Mouse (Mus musculus): ENCODE measurements around the gene Ifitm5. TPM values are rescaled to one million over a fixed set of nuclear protein-coding genes. Genes with fewer than 3 reads are reported as not detected.
A peak's percentile ranks its signal among the peaks of the same experiment; 100 is the strongest.

The Ifitm5 gene
- polyA plus RNA-seq, 1 experiment = not detected

DNA sequence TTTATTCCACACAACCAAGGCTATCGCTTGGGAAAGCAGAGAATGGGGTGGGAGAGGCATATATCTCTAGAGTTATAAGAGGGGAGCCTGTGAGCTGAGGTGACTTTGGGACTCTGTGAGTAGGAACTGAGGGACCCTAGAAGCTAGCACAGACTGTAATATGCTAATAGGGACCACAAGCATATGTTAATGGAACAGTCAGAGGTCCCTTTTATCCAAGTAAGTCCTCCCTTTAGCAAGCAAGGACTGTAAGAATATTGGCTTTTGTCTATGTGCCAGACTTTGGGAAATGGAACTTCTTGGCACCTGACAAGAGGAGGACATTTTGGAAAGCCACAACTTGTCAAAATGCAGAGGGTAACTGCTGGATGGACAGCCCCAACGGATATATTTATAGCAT lies 11.2 kb downstream of the Ifitm5 start:
- TF ChIP-seq POLR2A (IDR thresholded peaks at IDR 0.05; ENCODE audit: insufficient read depth, low read depth, low read length) (no peak), CTCF (IDR thresholded peaks at IDR 0.05; ENCODE audit: insufficient read depth, low read depth, low read length) (no peak)
- Histone ChIP-seq H3K4me1 (ENCODE audit: control insufficient read depth, insufficient read depth, low read length) (peaks cover 6% of the 10 kb centered on the region; the same call in 1 of the 2 replicates), H3K4me3 (ENCODE audit: insufficient read depth, low read depth, low read length) (no peak overlapping the region), H3K27ac (ENCODE audit: insufficient read depth, low read depth, low read length) (no peak overlapping the region)
- 48% methylated on average over 2 of the region's 2 CpGs for WGBS

DNA sequence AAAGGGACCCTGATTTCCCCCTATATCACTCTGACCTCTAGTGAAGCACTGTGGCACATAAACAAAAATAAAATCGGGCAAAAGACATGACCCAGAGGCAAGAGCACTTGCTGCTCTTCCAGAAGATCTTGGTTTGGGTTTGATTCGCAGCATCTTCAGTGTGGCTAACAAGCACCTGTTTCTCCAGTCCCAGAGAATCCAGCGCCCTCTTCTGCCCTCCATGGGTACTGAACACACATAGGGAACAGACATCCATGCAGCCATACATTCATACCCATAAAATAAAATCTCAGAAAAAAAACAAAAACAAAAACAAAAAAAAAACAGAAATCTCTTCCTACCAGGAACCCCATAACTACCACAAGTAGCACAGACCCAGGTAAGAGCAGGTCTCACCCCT lies 11.7 kb downstream of the Ifitm5 start:
- H3K27ac ChIP-seq (ENCODE audit: insufficient read depth, low read depth, low read length) = no peak overlapping the region
- H3K4me1 ChIP-seq (ENCODE audit: control insufficient read depth, insufficient read depth, low read length) = peaks cover 6% of the 10 kb centered on the region; the same call in 1 of the 2 replicates
- TF ChIP-seq CTCF (IDR thresholded peaks at IDR 0.05; ENCODE audit: insufficient read depth, low read depth, low read length) (no peak), POLR2A (IDR thresholded peaks at IDR 0.05; ENCODE audit: insufficient read depth, low read depth, low read length) (no peak)
- WGBS = 49% methylated on average over 3 of the region's 3 CpGs
- no peak overlapping the region for H3K4me3 ChIP-seq (ENCODE audit: insufficient read depth, low read depth, low read length)

DNA sequence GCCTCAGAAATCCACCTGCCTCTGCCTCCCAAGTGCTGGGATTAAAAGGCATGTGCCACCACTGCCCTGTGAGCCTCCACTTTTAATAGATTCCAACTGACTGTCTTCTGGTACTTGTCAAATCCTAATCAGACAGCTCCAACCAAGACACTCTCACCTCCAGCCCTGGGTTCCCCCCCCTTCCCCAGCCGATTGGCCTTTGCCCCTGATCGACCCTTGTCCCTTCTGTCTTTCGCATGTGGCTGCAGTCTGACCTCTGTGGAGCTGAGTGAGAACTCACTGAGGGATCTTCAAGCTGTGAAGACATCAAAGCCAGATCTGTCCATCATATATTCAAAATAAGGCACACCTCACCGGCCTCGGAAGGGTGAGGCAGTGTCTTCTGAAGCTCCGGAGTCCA lies 22.9 kb downstream of the Ifitm5 start:
- no peak overlapping the region for H3K27ac ChIP-seq (ENCODE audit: insufficient read depth, low read depth, low read length)
- no peak for TF ChIP-seq CTCF (IDR thresholded peaks at IDR 0.05; ENCODE audit: insufficient read depth, low read depth, low read length)
- no peak for TF ChIP-seq POLR2A (IDR thresholded peaks at IDR 0.05; ENCODE audit: insufficient read depth, low read depth, low read length)
- 93% methylated on average over 6 of the region's 6 CpGs for WGBS
- H3K4me1 ChIP-seq (ENCODE audit: control insufficient read depth, insufficient read depth, low read length) = peaks cover 15% of the 10 kb centered on the region
- no peak overlapping the region for H3K4me3 ChIP-seq (ENCODE audit: insufficient read depth, low read depth, low read length)

DNA sequence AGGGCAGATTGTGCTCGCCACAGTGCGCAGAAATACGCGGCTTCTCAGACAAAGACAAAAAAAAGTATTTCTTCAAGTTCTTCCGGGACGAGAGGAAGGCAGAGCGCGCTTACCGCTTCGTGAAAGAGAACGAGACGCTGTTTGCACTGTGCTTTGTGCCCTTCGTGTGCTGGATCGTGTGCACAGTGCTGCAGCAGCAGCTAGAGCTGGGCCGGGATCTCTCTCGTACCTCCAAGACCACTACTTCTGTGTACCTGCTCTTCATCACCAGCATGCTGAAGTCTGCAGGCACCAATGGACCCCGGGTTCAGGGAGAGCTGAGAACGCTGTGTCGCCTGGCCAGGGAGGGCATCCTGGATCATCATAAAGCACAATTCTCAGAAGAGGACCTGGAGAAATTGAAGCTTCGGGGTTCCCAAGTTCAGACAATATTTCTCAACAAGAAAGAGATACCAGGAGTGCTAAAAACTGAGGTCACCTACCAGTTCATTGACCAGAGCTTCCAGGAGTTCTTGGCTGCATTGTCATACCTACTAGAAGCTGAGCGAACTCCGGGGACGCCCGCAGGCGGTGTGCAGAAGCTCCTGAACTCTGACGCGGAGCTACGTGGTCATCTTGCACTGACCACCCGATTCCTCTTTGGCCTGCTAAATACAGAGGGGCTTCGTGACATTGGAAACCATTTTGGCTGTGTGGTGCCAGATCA lies 26.9 kb downstream of the Ifitm5 start:
- peak overlapping the region; percentile 35 for H3K4me3 ChIP-seq (ENCODE audit: insufficient read depth, low read depth, low read length)
- TF ChIP-seq POLR2A (IDR thresholded peaks at IDR 0.05; ENCODE audit: insufficient read depth, low read depth, low read length) (no peak), CTCF (IDR thresholded peaks at IDR 0.05; ENCODE audit: insufficient read depth, low read depth, low read length) (no peak)
- 20% methylated on average over 30 of the region's 30 CpGs for WGBS
- H3K4me1 ChIP-seq (ENCODE audit: control insufficient read depth, insufficient read depth, low read length) = peaks cover 19% of the 10 kb centered on the region
- no peak overlapping the region for H3K27ac ChIP-seq (ENCODE audit: insufficient read depth, low read depth, low read length)

DNA sequence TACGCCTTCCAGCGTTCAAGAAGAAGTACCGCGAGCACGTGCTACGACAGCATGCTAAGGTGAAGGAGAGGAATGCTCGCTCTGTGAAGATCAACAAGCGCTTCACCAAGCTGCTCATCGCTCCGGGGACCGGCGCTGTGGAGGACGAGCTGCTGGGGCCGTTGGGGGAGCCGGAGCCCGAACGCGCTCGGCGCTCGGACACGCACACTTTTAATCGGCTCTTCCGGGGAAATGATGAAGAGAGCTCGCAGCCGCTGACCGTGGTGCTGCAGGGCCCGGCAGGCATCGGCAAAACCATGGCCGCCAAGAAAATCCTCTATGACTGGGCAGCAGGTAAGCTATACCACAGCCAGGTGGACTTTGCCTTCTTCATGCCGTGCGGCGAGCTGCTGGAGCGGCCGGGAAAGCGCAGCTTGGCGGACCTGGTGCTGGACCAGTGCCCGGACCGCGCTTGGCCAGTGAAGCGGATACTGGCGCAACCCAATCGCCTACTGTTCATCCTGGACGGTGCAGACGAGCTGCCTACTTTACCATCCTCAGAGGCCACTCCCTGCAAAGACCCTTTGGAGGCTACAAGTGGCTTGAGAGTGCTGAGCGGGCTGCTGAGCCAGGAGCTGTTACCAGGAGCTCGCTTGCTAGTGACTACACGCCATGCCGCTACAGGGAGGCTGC lies 27.6 kb downstream of the Ifitm5 start:
- H3K27ac ChIP-seq (ENCODE audit: insufficient read depth, low read depth, low read length) = no peak overlapping the region
- peak overlapping the region; percentile 35 for H3K4me3 ChIP-seq (ENCODE audit: insufficient read depth, low read depth, low read length)
- peaks cover 19% of the 10 kb centered on the region for H3K4me1 ChIP-seq (ENCODE audit: control insufficient read depth, insufficient read depth, low read length)
- WGBS = under 1% methylated on average over 49 of the region's 49 CpGs
- no peak for TF ChIP-seq POLR2A (IDR thresholded peaks at IDR 0.05; ENCODE audit: insufficient read depth, low read depth, low read length)
- no peak for TF ChIP-seq CTCF (IDR thresholded peaks at IDR 0.05; ENCODE audit: insufficient read depth, low read depth, low read length)

DNA sequence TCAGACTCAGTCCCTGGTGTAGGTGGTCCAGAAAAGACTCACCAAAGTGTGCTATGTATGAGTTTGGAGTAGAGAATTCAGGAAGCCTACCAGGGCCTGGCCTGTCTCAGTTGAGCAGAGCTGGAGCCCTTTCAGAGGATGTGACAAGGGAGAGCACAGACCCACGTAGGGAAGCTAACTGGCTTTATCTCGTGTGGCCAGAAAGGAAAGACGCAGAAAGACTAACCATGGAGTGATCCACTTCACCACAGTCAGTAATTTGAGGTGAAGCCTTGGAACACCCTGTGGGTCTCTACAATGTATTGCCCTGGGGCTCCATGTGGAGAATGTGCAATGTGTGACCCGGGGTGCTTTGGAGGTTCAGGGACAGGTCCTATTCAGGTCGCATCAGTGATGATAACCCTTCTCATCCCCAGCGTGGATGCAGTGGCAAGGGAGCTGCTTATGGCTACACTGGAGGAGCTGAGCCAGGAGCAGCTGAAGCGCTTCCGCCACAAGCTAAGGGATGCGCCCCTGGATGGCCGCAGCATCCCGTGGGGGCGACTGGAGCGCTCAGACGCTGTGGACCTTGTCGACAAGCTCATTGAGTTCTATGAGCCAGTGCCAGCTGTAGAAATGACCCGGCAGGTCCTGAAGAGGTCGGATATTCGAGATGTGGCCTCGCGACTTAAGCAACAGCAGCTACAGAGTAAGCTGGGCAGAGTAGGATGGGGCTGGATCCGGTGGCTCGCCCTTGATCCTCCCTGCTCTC lies 28.7 kb downstream of the Ifitm5 start:
- no peak for TF ChIP-seq POLR2A (IDR thresholded peaks at IDR 0.05; ENCODE audit: insufficient read depth, low read depth, low read length)
- TF ChIP-seq CTCF (IDR thresholded peaks at IDR 0.05; ENCODE audit: insufficient read depth, low read depth, low read length) = no peak
- Histone ChIP-seq H3K4me3 (ENCODE audit: insufficient read depth, low read depth, low read length) (no peak overlapping the region), H3K27ac (ENCODE audit: insufficient read depth, low read depth, low read length) (no peak overlapping the region), H3K4me1 (ENCODE audit: control insufficient read depth, insufficient read depth, low read length) (peaks cover 19% of the 10 kb centered on the region)
- WGBS = 41% methylated on average over 22 of the region's 22 CpGs

DNA sequence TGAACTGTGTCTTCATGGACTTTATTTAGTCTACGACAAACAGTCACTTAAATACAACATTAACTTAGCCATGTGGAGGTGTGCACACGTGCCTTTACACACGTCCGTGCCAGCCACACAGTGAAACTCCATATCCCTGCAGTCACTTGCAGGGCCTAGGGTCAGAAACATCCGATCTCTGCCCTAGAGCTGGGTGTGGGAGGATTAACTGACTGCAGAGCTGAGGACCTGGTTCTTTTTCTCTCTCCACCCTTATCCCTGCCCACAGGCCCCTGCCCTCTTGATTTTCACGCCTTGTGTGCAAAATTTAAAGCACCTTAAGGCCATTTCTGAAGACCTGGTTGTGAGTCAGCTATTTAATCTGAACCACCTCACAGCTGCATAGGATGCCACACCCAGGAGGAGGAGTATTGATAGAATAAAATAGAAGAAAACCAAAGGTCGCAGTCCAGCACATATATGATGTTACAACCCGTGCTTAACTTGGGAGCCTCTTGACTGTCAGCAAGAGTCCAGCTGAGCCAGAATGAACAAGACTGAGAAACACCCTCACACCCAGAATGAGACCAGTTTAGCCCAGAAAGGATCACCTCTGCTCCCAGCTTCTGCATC lies 29.6 kb downstream of the Ifitm5 start, which contains the start of gene Nlrp6:
Nlrp6 (plus strand) TSS at position 485 of the 612 bp plus-strand sequence.
- no peak for TF ChIP-seq CTCF (IDR thresholded peaks at IDR 0.05; ENCODE audit: insufficient read depth, low read depth, low read length)
- H3K4me1 ChIP-seq (ENCODE audit: control insufficient read depth, insufficient read depth, low read length) = peaks cover 19% of the 10 kb centered on the region
- 88% methylated on average over 8 of the region's 8 CpGs for WGBS
- no peak within 1 kb of the TSS for H3K4me3 ChIP-seq (ENCODE audit: insufficient read depth, low read depth, low read length)
- no peak within 1 kb of the TSS for H3K27ac ChIP-seq (ENCODE audit: insufficient read depth, low read depth, low read length)

DNA sequence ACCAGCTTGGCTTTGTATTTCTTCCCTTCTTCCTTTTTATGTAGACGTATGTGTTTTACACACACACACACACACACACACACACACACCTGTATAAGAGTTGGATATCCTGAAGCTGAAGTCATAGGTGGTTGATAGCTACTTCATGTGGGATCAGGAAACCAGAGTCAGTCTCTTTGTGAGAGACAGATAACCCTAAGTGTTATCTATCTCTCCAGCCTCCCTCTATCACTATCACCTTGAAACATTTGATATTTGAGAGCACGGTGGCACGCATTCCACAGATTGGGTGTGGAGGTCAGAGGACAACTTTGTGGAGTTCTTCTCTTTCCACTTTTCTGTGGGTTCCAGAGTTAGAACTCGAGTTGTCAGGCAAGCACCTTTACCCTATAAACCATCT lies 30.2 kb downstream of the Ifitm5 start:
- no peak overlapping the region for H3K27ac ChIP-seq (ENCODE audit: insufficient read depth, low read depth, low read length)
- no peak overlapping the region for H3K4me3 ChIP-seq (ENCODE audit: insufficient read depth, low read depth, low read length)
- TF ChIP-seq POLR2A (IDR thresholded peaks at IDR 0.05; ENCODE audit: insufficient read depth, low read depth, low read length) (no peak), CTCF (IDR thresholded peaks at IDR 0.05; ENCODE audit: insufficient read depth, low read depth, low read length) (no peak)
- WGBS = 82% methylated on average over 4 of the region's 4 CpGs
- peaks cover 19% of the 10 kb centered on the region for H3K4me1 ChIP-seq (ENCODE audit: control insufficient read depth, insufficient read depth, low read length)

All from olfactory bulb, adult 2 months (tissue).